Mouse (Mus musculus) cerebellum, adult 18-20 months (tissue): ENCODE data around the gene Aak1.
A peak's percentile ranks its signal among the peaks of the same experiment; 100 is the strongest.
"Not testable (repeated sequence)": the region's sequence is repeated elsewhere in the genome, so short reads cannot be mapped to it uniquely, and the experiment has no call there.

Experiments
- DNase-seq, 2 experiments: peaks; one replicate each; pipeline ENCODE4 v3.0.0; 2021

The Aak1 gene

DNA sequence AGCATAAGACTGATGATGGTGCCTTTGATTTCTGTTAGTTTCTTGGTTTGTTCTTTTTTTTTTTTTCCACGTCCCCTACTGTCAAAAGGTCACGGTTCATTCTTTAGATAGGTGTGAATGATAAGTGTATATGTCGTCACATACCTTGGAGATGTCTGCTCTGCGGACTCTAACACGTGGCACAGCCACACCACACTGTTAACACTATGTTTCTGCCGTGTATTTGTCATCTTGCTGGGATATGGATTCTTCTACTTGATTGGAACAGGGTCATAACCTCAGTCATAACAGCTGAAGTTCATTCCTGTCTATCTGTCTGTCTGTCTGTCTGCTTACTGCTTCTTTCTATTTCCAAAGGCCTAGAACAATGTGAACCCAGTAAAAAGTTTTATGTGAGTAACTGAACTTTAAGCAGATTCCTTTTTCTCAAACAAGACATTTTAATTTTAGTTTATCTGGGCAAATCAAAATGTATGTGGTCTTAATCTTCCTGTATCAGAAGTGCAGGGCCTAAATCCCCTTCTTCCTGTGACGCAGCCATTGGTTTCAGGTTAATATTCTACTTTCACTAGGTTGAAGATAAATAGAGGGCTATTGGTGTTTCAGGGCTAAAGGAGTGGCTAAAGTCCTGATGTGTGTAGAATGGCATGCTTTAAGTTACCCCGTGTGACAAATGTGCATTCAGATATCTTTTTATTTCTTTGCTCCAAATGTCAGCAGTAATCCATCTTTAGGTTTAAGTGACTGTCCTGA lies 129.0 kb downstream of the Aak1 start:
- no peak for DNase-seq

- DNase-seq, result no peak
These were observed 129.6 kb downstream of the Aak1 start for GRCm38 (mm10) chr6:86978909-86979265.

DNA sequence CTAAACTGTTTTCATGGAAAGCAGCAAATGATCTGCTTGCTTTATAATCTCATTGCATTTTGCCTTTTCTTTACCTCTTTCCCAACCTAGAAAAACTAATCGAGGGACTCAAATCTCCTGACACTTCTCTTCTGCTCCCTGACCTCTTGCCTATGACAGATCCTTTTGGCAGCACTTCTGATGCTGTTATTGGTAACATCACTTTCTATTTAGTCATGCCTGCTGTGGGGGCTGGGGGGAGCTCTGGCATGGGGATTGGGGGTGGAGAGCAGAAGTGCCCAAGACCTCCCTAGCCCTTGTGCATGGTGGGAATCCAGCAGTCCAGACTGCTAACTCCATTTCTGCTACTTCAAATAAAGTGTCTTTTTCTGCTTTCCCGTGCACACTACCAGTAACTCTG lies 131.9 kb downstream of the Aak1 start:
- DNase-seq, result no peak

DNA sequence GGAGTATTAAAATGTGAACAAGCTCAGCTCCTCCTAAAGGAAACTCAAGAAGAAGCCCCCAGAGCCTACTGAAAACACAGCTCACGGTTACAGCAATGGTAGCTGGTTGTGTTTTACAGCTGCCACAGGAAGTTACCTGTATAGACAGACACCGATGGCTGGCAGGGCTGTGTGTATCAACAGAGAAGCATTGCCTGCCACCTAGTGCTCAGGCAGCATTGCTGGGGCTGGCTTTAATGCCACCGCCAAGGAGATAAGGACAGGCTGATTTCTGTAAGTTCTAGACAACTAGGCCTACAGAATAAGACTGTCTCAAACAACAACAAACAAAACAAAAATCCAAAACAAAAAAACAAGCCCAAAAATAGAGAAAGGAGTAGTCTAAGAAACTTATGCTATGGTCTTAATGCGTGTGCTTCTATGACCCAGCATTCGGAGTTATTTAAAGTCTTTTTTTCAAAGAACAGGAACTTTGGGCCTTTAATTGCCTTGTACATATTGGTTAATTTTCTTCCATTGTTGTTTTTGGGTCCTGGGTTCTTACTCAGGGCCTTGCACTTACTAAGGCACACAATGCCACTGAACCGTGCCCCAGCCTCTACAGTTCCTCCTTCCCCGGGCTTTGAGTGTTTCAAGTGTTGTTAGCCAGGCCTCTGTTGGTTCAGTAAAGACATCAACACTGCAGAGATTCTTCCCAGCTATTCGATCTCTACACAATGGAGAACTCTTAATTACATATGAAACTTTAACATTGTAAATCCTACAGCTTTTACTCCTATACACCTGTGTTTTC lies 136.2 kb downstream of the Aak1 start:
- DNase-seq, result no peak

- no peak for DNase-seq
These were observed 140.3 kb downstream of the Aak1 start for GRCm38 (mm10) chr6:86989576-86989975.

DNA sequence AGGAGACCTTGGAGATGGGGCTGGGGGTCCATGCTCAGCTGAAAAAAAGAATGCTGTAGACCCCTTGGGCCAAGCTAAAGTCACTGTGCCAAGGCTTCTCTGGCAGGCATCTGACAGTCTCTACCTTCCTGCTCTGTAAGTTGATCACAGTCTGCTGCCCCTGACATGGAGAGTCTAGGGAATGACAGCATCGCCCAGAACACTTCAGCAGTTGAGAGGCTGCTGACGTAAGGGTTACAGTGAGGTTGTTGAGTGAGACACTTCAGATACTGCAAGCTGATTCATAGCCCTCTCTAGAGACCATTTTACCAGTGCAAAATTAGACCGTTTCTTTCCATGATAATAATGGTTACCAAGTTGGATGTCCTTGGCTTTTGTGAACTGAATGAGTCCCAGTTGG lies 141.7 kb downstream of the Aak1 start:
- DNase-seq, result no peak

DNA sequence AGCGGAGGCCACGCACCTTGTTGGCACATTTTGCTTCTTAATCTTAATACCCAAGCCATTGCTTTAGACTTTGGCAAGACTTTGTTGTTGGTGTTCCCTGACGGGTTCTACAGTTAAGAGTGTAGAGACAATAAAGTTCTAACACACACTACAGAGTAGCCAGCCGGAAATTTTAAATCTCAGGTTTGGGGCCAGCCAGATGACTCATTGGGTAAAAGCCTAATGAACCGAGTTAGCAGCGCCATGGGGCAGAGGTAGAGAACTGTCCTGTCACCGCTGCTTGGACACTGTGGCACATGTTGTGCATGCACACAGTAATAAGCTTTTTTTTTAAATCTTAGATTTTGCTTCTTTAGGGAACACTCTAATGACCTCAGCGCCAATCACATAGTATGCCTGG lies 143.0 kb downstream of the Aak1 start:
- no peak for DNase-seq

- no peak for DNase-seq
These were observed 144.9 kb downstream of the Aak1 start for GRCm38 (mm10) chr6:86994254-86994653.

- peak; percentile 61 to 62 for DNase-seq
These were observed 147.5 kb downstream of the Aak1 start for GRCm38 (mm10) chr6:86996629-86997307.

DNA sequence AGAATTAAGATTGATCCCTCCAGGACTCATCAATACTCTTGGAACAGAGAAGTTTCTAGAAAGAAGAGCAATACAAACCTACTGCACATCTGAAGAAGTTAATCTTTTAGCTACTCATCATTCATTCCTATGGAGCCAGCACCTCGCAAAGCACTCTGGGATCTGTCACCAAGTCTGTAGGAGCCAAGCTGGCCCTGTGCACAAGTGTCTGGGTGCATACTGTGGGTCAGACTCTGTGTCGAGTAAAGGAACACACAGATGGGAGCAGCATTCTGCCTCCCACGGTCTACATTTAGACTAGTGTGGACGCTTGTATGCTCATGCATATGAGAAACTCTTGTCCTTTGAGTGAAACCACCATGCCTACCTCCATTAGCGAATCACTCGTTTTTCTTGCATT lies 148.0 kb downstream of the Aak1 start:
- no peak for DNase-seq

- DNase-seq, result no peak
These were observed 152.7 kb downstream of the Aak1 start for GRCm38 (mm10) chr6:87001995-87002394.

- peak; percentile 82 to 87 for DNase-seq
These were observed 153.3 kb downstream of the Aak1 start for GRCm38 (mm10) chr6:87002521-87003055.

- DNase-seq, result no peak
These were observed 154.8 kb downstream of the Aak1 start for GRCm38 (mm10) chr6:87004099-87004498.

GRCm38 (mm10) chr6:87005577-87005976 lies 156.3 kb downstream of the Aak1 start:
- no peak for DNase-seq

DNA sequence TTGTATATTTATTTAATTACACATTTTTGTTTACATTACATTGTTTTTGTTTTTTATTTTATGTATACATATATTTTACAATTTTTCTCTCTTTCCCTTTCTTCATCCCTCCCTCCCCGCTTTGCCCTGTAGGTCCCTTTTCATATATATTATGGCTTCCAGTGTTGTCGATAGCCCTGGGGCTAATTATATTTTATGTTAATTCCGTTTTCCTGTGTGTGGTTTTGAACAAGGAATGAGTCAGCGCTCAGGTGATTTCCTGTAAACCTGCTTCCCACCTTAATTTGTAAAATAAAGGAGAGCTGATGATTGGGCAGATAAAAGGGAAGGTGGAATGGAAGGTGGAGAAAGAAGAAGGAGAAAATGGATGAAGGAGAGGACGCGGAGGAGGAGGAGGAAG lies 159.6 kb downstream of the Aak1 start, which contains the start of gene Nfu1:
Gene Nfu1 (plus strand): TSS at position 350 of the 400 bp plus-strand sequence.
- DNase-seq, result no peak

DNA sequence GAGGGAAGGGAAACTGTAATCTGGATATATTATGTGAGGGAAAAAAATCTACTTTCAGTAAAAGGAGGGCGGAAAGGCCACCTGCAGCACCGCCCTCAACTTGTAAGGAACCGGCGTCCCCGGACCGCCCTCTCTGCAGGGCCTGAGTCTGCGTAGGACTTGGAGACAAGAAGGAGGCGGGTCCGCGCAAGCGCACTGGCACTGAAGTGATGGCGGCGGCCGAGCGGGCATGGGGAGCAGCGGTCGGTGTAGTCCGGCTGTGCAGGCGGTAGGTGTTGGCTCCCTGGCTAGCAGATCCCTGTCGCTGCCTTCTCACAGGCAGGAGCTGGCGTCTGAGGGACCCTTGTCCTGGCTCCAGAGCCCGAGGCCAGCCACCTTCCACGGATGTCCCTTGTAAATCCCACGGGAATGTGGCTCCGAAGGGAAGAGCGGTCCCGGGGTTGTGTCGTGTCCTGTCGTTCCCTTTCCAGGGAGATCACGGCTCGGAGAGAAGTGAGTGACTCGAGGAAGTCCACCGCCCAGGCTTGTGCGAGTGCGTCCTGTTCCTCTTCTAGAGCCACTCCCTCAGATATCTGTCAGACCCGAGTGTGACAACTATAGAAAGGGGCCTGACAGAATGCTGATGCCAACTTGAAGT lies 160.5 kb downstream of the Aak1 start:
- peak; percentile 95 to 96 for DNase-seq

DNA sequence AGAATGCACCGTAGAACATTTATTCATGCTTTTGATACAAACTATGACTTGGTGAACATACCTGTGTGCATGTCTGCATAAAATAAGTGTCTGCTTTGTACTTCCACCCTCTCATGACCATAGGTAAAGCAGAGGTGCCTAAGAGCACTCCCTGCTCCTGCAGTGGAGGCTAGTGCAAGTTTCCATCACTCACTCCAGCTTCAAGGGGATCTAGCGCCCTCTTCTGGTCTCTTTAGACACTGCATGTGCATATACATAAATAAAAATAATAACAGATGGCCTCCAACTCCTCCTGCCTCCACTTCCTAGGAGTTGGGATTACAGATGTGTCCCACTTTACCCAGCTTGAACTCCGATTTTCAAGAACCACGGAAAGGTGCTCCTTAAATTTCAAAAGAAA lies 167.6 kb downstream of the Aak1 start:
- DNase-seq, result peak; percentile 21 to 45

DNA sequence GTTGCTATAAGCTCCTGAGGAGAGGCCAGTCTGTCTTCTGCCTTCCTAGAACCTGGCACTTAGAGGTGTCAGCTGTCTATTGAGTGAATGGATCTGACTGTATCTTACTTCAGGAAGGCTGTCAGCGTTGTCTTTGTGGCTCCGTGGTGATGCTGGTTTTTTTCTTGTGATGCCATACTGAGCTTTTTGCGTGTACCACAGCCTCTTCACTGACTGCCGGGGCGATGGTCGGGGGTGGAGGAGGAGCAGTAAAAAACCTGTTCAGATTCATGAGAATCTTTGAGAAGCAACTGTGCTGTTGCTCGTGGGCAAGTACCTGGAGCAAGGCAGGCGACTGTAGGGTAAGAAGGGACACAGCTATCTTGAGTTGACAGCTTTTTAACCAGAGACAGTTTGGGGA lies 169.6 kb downstream of the Aak1 start:
- no peak for DNase-seq

- no peak for DNase-seq
These were observed 172.5 kb downstream of the Aak1 start for GRCm38 (mm10) chr6:87021791-87022190.

DNA sequence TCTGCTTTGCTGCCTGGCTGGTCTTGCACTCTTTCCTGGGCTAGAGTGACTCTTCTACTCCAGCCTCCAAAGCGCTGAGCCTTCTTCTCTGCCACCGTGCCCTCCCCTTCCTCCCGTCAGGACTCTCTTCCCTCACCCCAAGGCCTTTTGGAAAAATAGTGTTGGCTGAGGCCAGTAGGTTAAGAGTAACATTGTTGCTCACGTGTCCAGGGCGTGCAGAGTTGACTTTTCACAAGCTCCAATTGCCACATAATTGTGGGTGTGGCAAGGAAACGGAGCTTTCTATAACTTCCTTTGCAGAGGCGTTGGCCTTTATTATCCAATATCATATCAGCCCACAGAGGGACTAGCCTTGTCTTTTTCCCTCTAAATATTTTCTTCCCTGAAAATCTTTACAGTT lies 177.7 kb downstream of the Aak1 start:
- no peak for DNase-seq

DNA sequence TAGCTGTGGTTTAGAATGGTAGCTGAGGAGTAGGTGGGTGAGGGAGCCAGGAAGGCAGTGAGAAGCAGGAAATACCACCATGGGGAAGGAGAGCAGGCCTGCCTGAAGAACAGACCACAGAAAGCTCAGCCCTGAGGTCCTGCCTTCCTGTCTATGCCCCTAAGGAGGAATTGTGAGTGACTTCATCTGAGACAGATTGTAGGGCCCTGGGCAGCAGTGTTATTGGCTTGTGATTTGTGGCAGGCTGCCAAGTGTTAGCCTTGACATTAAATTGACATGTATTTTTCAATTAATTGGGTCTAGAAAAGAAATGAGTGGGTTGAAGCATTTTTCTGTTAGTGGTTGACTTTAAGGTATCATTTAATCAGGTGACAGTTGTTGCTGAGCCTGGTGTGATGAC lies 179.6 kb downstream of the Aak1 start:
- DNase-seq, result no peak

DNA sequence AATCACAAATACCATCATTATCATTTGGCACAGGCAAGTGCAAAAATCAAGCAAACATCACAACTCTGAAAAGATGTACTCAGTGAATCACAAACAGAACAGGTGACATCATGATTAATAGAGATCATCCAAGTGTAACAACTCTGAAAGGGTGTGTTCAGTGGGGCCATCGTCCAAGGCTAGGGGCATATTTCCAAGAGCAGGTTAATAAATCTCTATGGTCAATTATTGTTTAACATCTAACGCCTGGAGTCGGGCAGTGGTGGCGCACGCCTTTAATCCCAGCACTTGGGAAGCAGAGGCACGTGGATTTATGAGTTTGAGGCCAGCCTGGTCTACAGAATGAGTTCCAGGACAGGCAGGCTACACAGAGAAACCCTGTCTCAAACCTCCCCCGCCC lies 182.0 kb downstream of the Aak1 start:
- not testable (repeated sequence) for DNase-seq

- no peak for DNase-seq
These were observed 183.1 kb downstream of the Aak1 start for GRCm38 (mm10) chr6:87032401-87032800.
